Mouse (Mus musculus) lung, postnatal 25 days (tissue): ENCODE measurements around the gene Insc.

Experiments used
- DNase-seq: peaks from one replicate; pipeline ENCODE4 v3.0.0; 2022; ENCODE audit warnings: low spot score

Insc gene

GRCm38 (mm10) chr7:114762660-114763059 lies 19.2 kb downstream of the Insc start:
- no peak for DNase-seq

GRCm38 (mm10) chr7:114765273-114765672 lies 21.8 kb downstream of the Insc start:
- DNase-seq: no peak

DNA sequence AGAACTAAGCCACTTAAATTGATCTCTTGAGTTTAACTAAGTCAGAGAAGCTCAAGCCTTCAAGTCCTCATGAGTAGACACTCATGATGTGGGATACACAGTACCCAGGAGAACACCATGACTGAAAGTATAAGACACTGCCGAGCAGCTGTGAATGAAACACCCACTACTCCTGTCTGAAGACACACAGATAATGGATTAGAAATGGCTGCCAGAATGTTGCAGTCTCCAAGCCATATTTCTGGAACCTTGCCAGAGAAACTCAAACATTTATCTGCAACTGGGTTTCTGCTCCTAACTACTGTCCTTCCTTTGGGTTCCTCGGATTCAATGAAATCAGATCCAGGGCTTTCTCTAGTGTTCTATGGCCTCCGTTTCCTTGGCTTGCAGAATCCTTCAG lies 23.0 kb downstream of the Insc start:
- no peak for DNase-seq

DNA sequence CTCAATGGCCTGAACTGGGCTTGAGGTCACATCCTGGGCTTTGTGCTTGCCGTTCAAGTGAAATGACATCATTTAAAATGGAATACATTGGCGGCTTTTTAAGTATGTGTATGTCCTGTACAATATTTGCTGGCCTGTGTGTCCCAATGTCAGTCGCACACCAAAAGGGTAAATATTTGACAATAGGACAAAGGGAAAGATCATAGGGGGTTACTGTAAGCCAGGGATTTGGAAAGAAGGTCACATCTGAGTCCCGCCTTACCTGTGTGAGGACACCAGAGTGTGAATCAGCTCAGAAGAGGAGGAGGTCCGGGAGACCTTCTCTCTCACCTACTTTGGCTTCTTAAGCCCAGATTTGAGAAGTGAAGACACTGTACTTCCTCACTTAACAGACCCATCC lies 25.0 kb downstream of the Insc start:
- DNase-seq: no peak

DNA sequence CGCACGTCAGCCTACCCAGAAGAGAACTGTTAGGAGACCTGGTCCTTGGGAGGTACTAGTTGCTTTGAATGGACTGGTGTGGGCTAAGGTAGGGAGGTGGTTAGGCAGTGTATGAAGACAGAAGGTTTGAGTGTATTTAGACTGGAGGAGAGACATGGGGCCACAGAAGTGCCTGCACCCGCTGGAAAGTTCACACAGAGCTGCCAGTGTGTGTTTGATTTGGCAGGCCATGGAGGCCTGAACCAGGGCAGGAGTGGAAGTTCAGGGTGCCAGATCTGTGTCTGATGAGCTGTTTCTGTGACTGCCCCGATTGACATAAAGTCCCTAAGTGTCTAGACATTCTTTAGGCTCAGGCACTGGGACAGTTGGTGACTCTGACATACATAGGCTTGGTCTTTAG lies 25.5 kb downstream of the Insc start:
- no peak for DNase-seq

DNA sequence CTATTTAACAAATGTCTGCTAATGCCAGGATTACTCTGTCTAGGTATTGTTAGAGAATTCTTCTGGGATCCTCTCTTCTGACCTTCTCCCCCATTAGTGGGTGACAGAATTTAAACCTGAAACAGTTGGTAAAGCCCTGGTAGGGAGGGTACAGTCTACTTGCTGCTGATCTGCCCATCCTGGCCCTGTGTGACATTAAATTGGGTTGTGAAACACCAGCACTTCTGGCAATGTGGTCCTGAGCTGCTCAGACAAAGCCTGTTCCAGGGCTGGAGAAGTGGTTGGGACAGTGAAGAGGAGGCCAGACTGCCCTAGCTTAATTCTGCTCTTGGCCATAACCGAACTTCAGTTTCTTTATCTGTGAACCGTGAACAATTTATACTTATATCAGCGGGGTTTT lies 27.1 kb downstream of the Insc start:
- DNase-seq: no peak

GRCm38 (mm10) chr7:114771801-114772200 lies 28.3 kb downstream of the Insc start:
- no peak for DNase-seq

GRCm38 (mm10) chr7:114773781-114774180 lies 30.3 kb downstream of the Insc start:
- DNase-seq: no peak

- DNase-seq: no peak
Observed at GRCm38 (mm10) chr7:114775856-114776255, 32.4 kb downstream of the Insc start.

- no peak for DNase-seq
Observed at GRCm38 (mm10) chr7:114778156-114778770, 34.8 kb downstream of the Insc start.

DNA sequence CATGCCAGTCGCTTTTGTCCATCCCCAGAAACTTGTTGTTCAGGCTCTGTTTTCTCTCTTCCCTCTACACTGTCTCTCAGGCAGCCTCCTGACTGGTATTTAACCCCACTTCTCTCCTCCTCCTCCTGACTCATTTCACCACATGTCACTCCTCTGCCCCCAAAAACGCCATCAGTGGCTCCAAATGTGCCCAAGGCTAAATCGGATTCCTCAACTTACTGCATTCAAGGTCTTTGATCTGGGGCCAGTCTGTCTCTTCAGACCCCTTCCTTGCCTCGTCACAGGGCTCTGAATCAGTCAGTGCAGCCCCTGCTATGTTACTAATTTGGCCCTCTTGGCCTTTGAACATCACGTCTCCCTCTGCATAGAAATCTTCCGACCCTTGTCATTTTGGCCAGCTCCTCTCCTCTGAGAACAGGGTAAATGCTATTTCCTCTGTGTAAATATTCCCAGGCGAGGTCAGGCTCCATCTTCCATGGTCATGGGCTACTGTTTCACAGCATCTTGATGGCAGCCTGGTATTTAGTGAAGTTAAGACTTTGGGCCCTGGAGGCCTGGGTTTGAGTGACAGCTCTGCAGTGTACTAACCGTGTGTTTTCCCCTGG lies 35.7 kb downstream of the Insc start:
- no peak for DNase-seq

DNA sequence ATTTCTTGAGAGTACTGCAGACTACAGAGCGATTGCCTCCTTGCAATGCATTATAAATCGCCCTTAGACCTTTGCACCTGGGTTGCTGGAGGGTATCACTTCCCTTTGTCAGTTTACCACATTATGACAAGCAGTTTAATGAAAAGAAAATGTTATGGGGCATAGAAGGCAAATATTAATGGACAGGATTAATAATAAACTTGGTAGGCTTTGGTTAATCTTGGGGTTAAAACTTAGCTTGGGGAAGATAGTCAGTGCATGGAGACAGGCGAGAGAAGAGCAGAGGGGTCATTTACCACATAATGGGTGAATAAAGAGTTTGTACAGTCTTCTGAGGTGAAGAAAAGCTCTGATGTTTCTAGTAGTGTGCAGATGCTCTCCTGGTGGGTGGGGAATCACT lies 39.8 kb downstream of the Insc start:
- DNase-seq: no peak

DNA sequence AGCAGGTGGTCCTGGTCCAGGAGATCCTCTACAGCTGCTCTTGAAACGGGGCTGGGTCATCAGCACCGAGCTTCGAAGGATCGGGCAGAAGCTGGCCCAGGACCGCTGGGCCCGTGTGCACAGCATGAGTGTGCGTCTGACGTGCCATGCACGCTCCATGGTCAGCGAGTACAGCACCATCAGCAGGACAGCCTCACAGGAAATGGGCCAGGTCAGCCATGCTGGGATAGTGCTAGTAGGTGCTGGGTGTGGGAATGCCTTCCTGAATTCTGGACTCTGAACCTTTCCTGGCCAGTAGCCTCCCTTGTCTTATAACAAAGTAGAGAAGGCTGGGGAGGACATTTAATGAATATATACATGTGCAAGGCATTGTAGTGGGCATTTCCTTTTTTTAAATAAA lies 47.6 kb downstream of the Insc start:
- no peak for DNase-seq

GRCm38 (mm10) chr7:114792026-114792425 lies 48.5 kb downstream of the Insc start:
- no peak for DNase-seq

DNA sequence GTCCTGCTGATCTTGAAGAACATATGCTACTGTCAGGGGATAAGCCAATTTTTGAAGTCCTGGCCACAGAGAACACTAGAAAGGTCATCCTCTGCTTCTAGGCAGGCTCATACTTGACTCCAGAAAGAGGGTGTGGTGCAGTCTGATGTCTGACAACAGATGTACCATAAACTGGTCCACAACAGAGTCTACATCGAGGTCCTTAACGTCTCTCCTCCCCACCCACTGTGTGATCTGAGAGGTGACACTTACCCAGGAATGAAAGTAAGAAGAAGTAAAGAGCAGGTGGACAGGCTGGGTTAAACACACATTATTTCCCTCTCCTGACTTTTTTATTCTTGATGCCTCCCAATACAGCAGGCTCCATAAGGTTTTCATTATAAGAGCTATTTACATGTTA lies 50.9 kb downstream of the Insc start:
- DNase-seq: no peak

- DNase-seq: no peak
Observed at GRCm38 (mm10) chr7:114802576-114802975, 59.1 kb downstream of the Insc start.

DNA sequence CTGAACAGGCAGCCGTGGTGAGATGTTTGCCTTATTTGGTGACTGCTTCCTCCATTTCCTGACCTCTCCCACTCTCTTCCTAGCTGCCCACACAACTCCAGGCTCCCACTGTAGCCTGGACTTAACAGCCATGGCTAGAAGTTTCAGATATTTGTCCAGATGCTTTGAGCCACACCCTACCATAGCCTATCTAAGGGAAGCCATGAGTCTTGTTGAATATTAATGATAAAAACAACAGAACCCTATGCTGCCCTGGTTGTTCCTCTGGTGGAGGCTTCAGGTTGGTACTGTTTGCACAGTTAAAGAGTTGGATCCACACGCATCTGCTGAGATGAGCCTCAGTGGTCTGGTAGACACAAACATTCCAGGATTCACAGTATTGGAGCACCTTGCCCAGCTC lies 61.8 kb downstream of the Insc start:
- DNase-seq: no peak

DNA sequence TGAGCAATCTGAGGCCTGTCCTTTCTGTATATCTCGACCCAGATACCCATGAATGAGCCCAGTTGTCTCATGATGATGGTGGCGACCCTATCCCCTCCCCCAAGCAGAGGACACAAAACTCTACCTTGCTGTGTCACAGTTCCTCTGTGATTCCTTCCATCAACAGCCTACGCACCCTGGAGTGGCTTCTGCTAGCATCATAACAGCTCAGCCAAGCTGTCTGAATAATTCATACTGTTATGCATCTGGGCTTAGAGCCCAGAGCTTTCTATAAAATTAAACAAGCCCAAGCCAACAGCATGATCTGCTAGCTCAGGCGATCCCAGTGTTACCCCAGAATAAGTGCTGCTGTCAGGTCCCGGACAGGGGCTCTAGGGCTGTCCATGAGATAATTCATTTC lies 63.8 kb downstream of the Insc start:
- DNase-seq: no peak

DNA sequence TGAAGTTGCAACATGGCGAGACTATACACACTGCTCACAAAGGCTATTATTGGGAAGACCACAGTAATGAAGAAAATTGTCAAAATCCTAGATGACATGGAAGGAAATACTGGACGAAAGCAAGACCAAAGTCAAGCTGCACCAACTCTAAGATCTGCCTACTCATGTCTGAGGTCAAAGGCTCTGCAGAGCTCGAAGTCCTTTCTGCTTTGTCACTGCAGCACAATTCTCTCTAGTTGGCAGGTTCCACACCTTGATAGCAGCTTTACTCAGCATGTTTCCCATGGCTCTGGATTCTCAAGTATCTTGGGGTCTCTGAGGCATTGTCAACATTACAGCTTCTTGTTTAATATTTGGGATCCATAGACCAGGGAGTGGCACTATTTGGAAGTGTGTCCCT lies 64.8 kb downstream of the Insc start:
- DNase-seq: no peak

GRCm38 (mm10) chr7:114817291-114817806 lies 73.9 kb downstream of the Insc start:
- peak; percentile 65 for DNase-seq

GRCm38 (mm10) chr7:114817879-114818278 lies 74.4 kb downstream of the Insc start:
- no peak for DNase-seq

GRCm38 (mm10) chr7:114818351-114818750 lies 74.9 kb downstream of the Insc start:
- no peak for DNase-seq

DNA sequence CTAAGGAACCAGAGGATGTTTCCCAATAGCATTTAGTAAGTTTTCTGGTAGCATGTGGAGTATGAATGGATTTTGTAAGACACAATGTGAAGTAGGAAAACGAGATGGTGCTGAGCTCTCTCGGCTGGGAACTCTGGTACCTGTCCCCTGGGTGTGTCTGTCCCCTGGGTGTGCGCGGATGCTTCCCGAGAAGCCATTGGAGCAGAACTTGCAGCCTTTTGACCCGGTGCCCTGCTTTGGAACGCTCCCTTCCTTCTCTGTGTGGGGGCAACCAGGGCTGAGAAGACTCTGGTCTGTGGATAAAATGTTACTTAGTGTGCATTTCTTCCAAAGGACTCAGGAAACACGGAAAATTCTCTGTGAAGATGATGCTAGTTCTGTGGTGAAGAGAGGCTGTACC lies 75.3 kb downstream of the Insc start:
- no peak for DNase-seq

GRCm38 (mm10) chr7:114822736-114823135 lies 79.2 kb downstream of the Insc start:
- no peak for DNase-seq
